Mouse (Mus musculus): ENCODE data around the gene B3gntl1. TPM values are rescaled to one million over a fixed set of nuclear protein-coding genes. Genes with fewer than 3 reads are reported as not detected.

Gene B3gntl1
- polyA plus RNA-seq (2016; fragmentation: Nextera tagmentation; extraction: Ambion mirVana), result 9.1 and 10.1 TPM in 2 replicates

DNA sequence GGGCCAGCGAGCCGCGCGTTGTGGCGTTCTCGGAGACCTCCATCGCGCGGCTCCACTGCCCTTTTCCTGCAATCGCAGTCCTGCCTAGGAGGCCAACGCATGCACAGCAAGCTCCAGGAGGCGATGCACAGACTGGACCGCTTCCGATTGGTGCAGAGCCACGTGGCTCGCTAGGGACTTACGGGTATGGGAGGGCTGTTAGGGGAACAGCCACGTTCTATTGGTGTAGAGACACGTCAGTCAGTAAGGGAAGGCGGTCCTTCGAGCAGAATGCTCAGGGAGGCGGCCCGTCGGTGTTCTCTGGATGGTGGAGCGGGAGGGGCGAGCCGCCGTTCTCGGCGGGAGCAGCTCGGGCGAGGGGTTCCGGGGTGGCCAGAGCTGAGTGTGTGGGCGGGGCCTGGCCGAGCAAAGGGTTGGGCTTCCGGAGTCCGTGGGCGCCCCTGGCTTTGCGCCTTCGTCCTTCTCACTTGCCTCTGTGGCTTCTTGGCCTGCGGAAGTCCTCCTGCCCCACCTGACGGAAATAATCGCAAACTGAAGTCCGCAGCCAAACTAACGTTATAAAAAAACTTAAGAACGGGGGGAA is at the start of gene B3gntl1:
TSS of gene B3gntl1 (minus strand) at position 164 of the 583 bp plus-strand sequence.
- Histone ChIP-seq H3K4me2 (replicated peaks) (peak within 1 kb of the TSS; percentile 77), H3K4me3 (peak within 1 kb of the TSS; percentile 69), H3K9me3 (no peaks in the 10 kb centered on the region), H3K36me3 (peaks cover 3% of the 10 kb centered on the region; the same call in 1 of the 2 replicates), H3K27me3 (no peaks in the 10 kb centered on the region), H3K27ac (peak within 1 kb of the TSS; percentile 92), H3K4me1 (0 out of 2 replicates have a peak, but pooled peaks cover 2% of the 10 kb centered on the region), H3K9ac (peak within 1 kb of the TSS; percentile 73)
- peak; percentile 100 for ATAC-seq (ENCODE audit: insufficient number of reproducible peaks, insufficient read depth, low FRiP score, low TSS enrichment)
- under 1% methylated on average over 46 of the region's 46 CpGs for WGBS

DNA sequence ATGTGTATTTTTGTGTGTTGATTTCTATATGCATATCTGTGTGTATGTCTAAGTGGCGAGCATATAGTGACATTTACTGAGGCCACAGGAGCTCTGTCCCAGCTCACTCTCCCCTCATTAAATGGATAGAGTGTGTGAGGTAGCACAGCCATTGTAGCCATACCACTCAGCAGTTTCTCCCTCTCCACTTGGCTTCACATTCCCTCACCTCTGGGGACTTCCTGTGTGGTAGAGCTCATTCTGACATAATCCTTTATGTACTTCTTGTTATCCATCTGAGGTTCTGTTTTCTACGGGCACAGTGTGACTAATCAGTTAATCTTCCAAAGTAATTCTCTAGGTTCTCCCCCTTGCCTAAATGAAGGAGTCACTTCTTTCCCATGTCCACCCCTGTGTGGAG is 49.5 kb upstream of the B3gntl1 start:
- no peaks in the 10 kb centered on the region for H3K4me1 ChIP-seq
- H3K9me3 ChIP-seq, result no peaks in the 10 kb centered on the region
- no peak for ATAC-seq (ENCODE audit: insufficient number of reproducible peaks, insufficient read depth, low FRiP score, low TSS enrichment)
- no peaks in the 10 kb centered on the region for H3K36me3 ChIP-seq
- H3K4me3 ChIP-seq, result no peak overlapping the region
- H3K4me2 ChIP-seq (replicated peaks), result no peak overlapping the region
- H3K27ac ChIP-seq, result no peak overlapping the region
- 70% methylated on average over 2 of the region's 2 CpGs for WGBS
- no peak overlapping the region for H3K9ac ChIP-seq
- no peaks in the 10 kb centered on the region for H3K27me3 ChIP-seq

- no peaks in the 10 kb centered on the region for H3K9me3 ChIP-seq
- no peak overlapping the region for H3K4me2 ChIP-seq (replicated peaks)
- H3K4me1 ChIP-seq, result no peaks in the 10 kb centered on the region
- no peaks in the 10 kb centered on the region for H3K36me3 ChIP-seq
- no peak overlapping the region for H3K9ac ChIP-seq
- ATAC-seq (ENCODE audit: insufficient number of reproducible peaks, insufficient read depth, low FRiP score, low TSS enrichment), result no peak
- WGBS, result 92% methylated on average over 3 of the region's 3 CpGs
- H3K27ac ChIP-seq, result no peak overlapping the region
- no peak overlapping the region for H3K4me3 ChIP-seq
- H3K27me3 ChIP-seq, result no peaks in the 10 kb centered on the region
Observed at GRCm38 (mm10) chr11:121720752-121721151, 47.8 kb upstream of the B3gntl1 start.

DNA sequence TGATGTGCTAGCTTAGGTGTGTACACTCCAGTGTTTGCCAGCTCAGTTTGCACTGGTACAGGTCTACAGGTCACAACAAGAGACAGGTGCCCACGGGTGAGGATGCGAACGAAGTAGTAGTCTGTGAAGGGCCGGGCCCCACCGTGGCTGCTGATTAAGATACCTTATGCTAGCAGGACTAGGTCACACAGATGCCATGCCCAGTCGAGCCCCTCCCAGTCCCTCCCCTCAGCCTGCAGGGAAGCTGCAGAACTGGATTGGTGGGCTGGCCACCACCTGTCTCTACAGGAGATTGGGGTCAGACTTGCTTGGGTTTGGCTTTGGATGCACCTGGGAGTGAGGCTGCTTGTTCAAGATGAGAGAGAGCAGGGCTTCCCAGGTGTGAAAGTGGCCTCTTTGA is 44.8 kb upstream of the B3gntl1 start:
- peak; percentile 28; the same call in 1 of the 2 replicates for ATAC-seq (ENCODE audit: insufficient number of reproducible peaks, insufficient read depth, low FRiP score, low TSS enrichment)
- WGBS, result 55% methylated on average over 6 of the region's 6 CpGs
- H3K4me3 ChIP-seq, result no peak overlapping the region

DNA sequence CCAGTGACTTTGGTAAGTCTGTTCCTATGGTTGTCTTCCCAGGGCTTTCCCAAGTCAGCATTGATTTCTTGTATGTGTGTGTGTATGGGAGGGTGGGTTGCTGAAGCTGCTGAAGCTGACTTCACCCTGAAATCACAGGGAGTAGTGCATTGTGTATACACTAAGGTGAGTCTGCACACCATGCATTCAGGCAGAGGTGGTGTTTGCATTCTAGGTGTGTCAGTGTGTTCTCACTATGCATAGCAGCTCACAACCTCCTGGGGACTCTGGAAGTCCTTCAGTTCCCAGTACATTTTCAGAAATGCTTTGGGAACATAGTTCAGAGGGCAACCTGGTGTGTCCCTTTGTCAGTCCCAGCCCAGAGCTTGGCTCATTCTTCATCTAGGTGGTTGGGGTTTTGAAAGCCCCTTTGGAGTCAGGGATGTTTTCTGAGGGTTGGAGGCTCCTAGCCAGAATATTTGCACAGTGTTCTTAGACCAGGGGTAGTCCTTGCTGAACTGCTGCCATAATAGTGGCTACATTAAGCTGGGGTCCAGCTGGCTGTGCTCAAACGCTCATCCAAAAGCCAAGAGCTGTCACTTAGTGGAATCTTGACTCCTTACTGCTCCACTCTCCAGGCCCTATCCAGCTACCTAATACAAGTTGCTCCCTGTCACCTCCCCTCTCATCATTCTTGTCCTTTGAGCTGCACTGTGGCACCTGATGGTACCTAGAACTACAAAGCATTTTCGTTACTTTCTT is 42.0 kb upstream of the B3gntl1 start:
- H3K27ac ChIP-seq, result no peak overlapping the region
- H3K4me3 ChIP-seq, result no peak overlapping the region
- H3K9ac ChIP-seq, result no peak overlapping the region
- no peak for ATAC-seq (ENCODE audit: insufficient number of reproducible peaks, insufficient read depth, low FRiP score, low TSS enrichment)
- H3K4me1 ChIP-seq, result no peaks in the 10 kb centered on the region
- no peaks in the 10 kb centered on the region for H3K9me3 ChIP-seq
- 78% methylated on average over 2 of the region's 2 CpGs for WGBS
- H3K27me3 ChIP-seq, result no peaks in the 10 kb centered on the region
- H3K4me2 ChIP-seq (replicated peaks), result no peak overlapping the region
- H3K36me3 ChIP-seq, result no peaks in the 10 kb centered on the region

More for the DNA sequence above, 44.8 kb upstream of the B3gntl1 start:
- H3K4me1 ChIP-seq, result no peaks in the 10 kb centered on the region
- H3K4me2 ChIP-seq (replicated peaks), result no peak overlapping the region
- H3K36me3 ChIP-seq, result no peaks in the 10 kb centered on the region
- no peak overlapping the region for H3K9ac ChIP-seq
- H3K27ac ChIP-seq, result no peak overlapping the region
- no peaks in the 10 kb centered on the region for H3K9me3 ChIP-seq
- no peaks in the 10 kb centered on the region for H3K27me3 ChIP-seq

GRCm38 (mm10) chr11:121713569-121713968 is 40.6 kb upstream of the B3gntl1 start:
- Histone ChIP-seq H3K36me3 (no peaks in the 10 kb centered on the region), H3K27ac (no peak overlapping the region), H3K4me2 (replicated peaks) (no peak overlapping the region), H3K4me1 (no peaks in the 10 kb centered on the region), H3K27me3 (no peaks in the 10 kb centered on the region), H3K9me3 (no peaks in the 10 kb centered on the region), H3K4me3 (no peak overlapping the region), H3K9ac (no peak overlapping the region)
- no peak for ATAC-seq (ENCODE audit: insufficient number of reproducible peaks, insufficient read depth, low FRiP score, low TSS enrichment)
- 85% methylated on average over 2 of the region's 2 CpGs for WGBS

- ATAC-seq (ENCODE audit: insufficient number of reproducible peaks, insufficient read depth, low FRiP score, low TSS enrichment), result no peak
- H3K4me1 ChIP-seq, result no peaks in the 10 kb centered on the region
- H3K27me3 ChIP-seq, result no peaks in the 10 kb centered on the region
- H3K9ac ChIP-seq, result no peak overlapping the region
- no peak overlapping the region for H3K27ac ChIP-seq
- H3K4me2 ChIP-seq (replicated peaks), result no peak overlapping the region
- 90% methylated on average over 6 of the region's 6 CpGs for WGBS
- H3K9me3 ChIP-seq, result no peaks in the 10 kb centered on the region
- H3K36me3 ChIP-seq, result no peaks in the 10 kb centered on the region
- H3K4me3 ChIP-seq, result no peak overlapping the region
Observed at GRCm38 (mm10) chr11:121712987-121713386, 40.0 kb upstream of the B3gntl1 start.

- Histone ChIP-seq H3K36me3 (no peaks in the 10 kb centered on the region), H3K4me2 (replicated peaks) (no peak overlapping the region), H3K9me3 (no peaks in the 10 kb centered on the region), H3K27ac (no peak overlapping the region), H3K9ac (no peak overlapping the region), H3K4me1 (peaks cover 13% of the 10 kb centered on the region), H3K4me3 (no peak overlapping the region), H3K27me3 (no peaks in the 10 kb centered on the region)
- no peak for ATAC-seq (ENCODE audit: insufficient number of reproducible peaks, insufficient read depth, low FRiP score, low TSS enrichment)
- 91% methylated on average over 5 of the region's 5 CpGs for WGBS
Observed at GRCm38 (mm10) chr11:121710245-121710644, 37.3 kb upstream of the B3gntl1 start.

DNA sequence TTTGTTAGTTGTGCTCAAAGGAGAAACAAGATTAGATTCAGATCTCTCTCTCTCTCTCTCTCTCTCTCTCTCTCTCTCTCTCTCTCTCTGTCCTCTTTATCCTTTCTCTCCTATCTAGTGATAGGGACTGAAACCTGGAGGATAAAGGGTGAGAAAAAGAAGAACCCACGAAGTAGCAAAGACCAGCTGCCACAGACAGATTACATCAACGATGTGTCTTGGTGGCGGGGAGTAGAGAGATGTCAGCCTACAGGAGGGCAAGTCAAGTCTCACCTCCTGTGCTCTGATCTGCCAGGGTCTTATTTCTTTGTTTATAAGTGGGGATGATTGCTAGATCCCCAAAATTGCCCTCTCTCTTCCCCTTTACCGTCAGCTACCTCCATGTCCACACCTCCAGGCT is 36.3 kb upstream of the B3gntl1 start:
- Histone ChIP-seq H3K27me3 (peaks cover 7% of the 10 kb centered on the region; the same call in 1 of the 2 replicates), H3K4me3 (no peak overlapping the region), H3K9ac (no peak overlapping the region), H3K27ac (no peak overlapping the region), H3K4me2 (replicated peaks) (no peak overlapping the region), H3K4me1 (peaks cover 13% of the 10 kb centered on the region), H3K9me3 (no peaks in the 10 kb centered on the region), H3K36me3 (no peaks in the 10 kb centered on the region)
- 78% methylated on average over 4 of the region's 4 CpGs for WGBS
- no peak for ATAC-seq (ENCODE audit: insufficient number of reproducible peaks, insufficient read depth, low FRiP score, low TSS enrichment)

GRCm38 (mm10) chr11:121706521-121707005 is 33.6 kb upstream of the B3gntl1 start:
- Histone ChIP-seq H3K9ac (no peak overlapping the region), H3K4me2 (replicated peaks) (no peak overlapping the region), H3K4me3 (no peak overlapping the region), H3K27ac (no peak overlapping the region), H3K36me3 (no peaks in the 10 kb centered on the region), H3K27me3 (peaks cover 23% of the 10 kb centered on the region; the same call in 1 of the 2 replicates), H3K9me3 (no peaks in the 10 kb centered on the region), H3K4me1 (peaks cover 28% of the 10 kb centered on the region)
- 10% methylated on average over 7 of the region's 7 CpGs for WGBS
- no peak for ATAC-seq (ENCODE audit: insufficient number of reproducible peaks, insufficient read depth, low FRiP score, low TSS enrichment)

DNA sequence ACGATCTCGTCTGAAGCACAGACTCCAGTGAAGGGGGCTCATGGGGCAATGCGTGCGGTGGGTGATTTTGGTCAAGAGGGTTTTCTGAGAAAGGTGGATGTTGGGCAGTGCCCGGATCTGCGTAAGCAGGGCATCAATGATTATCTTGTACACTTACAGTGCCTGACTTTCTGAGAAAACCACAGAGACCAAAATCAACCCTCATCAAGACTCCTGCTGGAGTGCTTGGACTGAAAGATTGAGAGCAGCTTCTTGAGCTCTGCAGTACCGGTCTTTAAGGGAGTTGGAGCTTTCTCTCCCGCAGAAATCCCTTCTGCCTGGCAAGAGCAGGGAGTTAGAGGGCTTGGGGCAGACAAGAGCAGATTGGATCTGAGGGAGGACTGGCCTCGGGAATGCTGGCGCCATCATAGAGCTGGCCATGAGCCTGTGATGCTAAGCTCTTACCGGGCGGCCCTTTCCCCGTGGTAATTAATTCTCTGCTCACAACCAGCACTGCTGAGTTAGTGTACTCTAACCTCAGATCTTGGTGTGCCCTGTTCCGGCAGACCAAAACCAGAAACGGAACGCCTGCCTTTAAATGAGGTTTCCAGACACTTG is 30.8 kb upstream of the B3gntl1 start:
- 15% methylated on average over 16 of the region's 16 CpGs for WGBS
- H3K36me3 ChIP-seq, result no peaks in the 10 kb centered on the region
- H3K9ac ChIP-seq, result peak overlapping the region; percentile 65
- peaks cover 28% of the 10 kb centered on the region for H3K4me1 ChIP-seq
- H3K27ac ChIP-seq, result no peak overlapping the region
- peak overlapping the region; percentile 95 for H3K4me2 ChIP-seq (replicated peaks)
- ATAC-seq (ENCODE audit: insufficient number of reproducible peaks, insufficient read depth, low FRiP score, low TSS enrichment), result no peak
- H3K4me3 ChIP-seq, result peak overlapping the region; percentile 64
- H3K27me3 ChIP-seq, result peaks cover 23% of the 10 kb centered on the region; the same call in 1 of the 2 replicates
- no peaks in the 10 kb centered on the region for H3K9me3 ChIP-seq

All from embryonic facial prominence, embryonic 12.5 days (tissue).